Mouse (Mus musculus) hindbrain, embryonic 12.5 days (tissue): ENCODE results near the gene Ripk3. TPM values are rescaled to one million over a fixed set of nuclear protein-coding genes. Genes with fewer than 3 reads are reported as not detected.
A peak's percentile ranks its signal among the peaks of the same experiment; 100 is the strongest.

Experiments
- ATAC-seq: fragments of 200-750 bp; cut with Nextera tagmentation; 2 replicates; pipeline ENCODE4 v1.8.0; 2017; ENCODE audit warnings: moderate TSS enrichment; ENCODE audit not compliant: low FRiP score
- H3K27ac ChIP-seq: fragments of 300-500 bp; sonication (generic); 2 replicates; pipeline ENCODE4 v1.5.1; 2016; ENCODE audit warnings: mild to moderate bottlenecking
- H3K27me3 ChIP-seq: fragments of 300-500 bp; sonication (generic); 2 replicates; pipeline ENCODE4 v1.6.1; 2016; ENCODE audit warnings: mild to moderate bottlenecking
- H3K36me3 ChIP-seq: fragments of 300-500 bp; sonication (generic); 2 replicates; pipeline ENCODE4 v1.6.1; 2016; ENCODE audit warnings: mild to moderate bottlenecking
- H3K4me1 ChIP-seq: fragments of 300-500 bp; sonication (generic); 2 replicates; pipeline ENCODE4 v1.6.1; 2016
- H3K4me2 ChIP-seq: fragments of 300-500 bp; sonication (generic); replicated peaks from 2 replicates; pipeline ENCODE4 v1.6.1; 2016; ENCODE audit warnings: mild to moderate bottlenecking
- H3K4me3 ChIP-seq: fragments of 300-500 bp; sonication (generic); 2 replicates; pipeline ENCODE4 v1.5.1; 2016; ENCODE audit warnings: mild to moderate bottlenecking
- H3K9ac ChIP-seq: fragments of 300-500 bp; sonication (generic); 2 replicates; pipeline ENCODE4 v1.6.1; 2016; ENCODE audit warnings: mild to moderate bottlenecking, moderate library complexity
- H3K9me3 ChIP-seq: fragments of 300-500 bp; sonication (generic); replicated peaks from 2 replicates; pipeline ENCODE4 v1.6.1; 2016; ENCODE audit warnings: mild to moderate bottlenecking
- WGBS: fragments of 180-500 bp; shearing (Covaris S2); methylation state at CpG from one replicate; pipeline ENCODE4 v1.1.7; 2016; 5-methylcytosine and 5-hydroxymethylcytosine counted together
- polyA plus RNA-seq: library from polyadenylated mRNA; unstranded; fragments of >200 nt; fragmentation: Nextera tagmentation; extraction: Ambion mirVana; gene quantifications from 2 replicates; pipeline ENCODE4 v1.2.1, GENCODE M21; 2016

The Ripk3 gene
- polyA plus RNA-seq, 1 experiment from 2014 or later: 10.8 TPM

GRCm38 (mm10) chr14:55824481-55825215 lies 36.0 kb upstream of the Ripk3 start:
- no peaks in the 10 kb centered on the region for H3K36me3 ChIP-seq
- peak overlapping the region; percentile 91 for H3K4me2 ChIP-seq
- H3K4me1 ChIP-seq: peaks cover 50% of the 10 kb centered on the region
- peak; percentile 15; the same call in 1 of the 2 replicates for ATAC-seq
- H3K27ac ChIP-seq: peak overlapping the region; percentile 92
- no peaks in the 10 kb centered on the region for H3K9me3 ChIP-seq
- H3K27me3 ChIP-seq: peaks cover 18% of the 10 kb centered on the region
- peak overlapping the region; percentile 62 for H3K4me3 ChIP-seq
- H3K9ac ChIP-seq: peak overlapping the region; percentile 76
- WGBS: 1% methylated on average over 30 of the region's 32 CpGs

GRCm38 (mm10) chr14:55824001-55824480 lies 35.4 kb upstream of the Ripk3 start:
- Histone ChIP-seq H3K4me2 (peak overlapping the region; percentile 91), H3K27me3 (peaks cover 18% of the 10 kb centered on the region), H3K36me3 (no peaks in the 10 kb centered on the region), H3K4me1 (peaks cover 45% of the 10 kb centered on the region), H3K9ac (peak overlapping the region; percentile 77), H3K9me3 (no peaks in the 10 kb centered on the region), H3K4me3 (peak overlapping the region; percentile 62), H3K27ac (peak overlapping the region; percentile 92)
- peak; percentile 32; the same call in 1 of the 2 replicates for ATAC-seq
- WGBS: under 1% methylated on average over 10 of the region's 10 CpGs

GRCm38 (mm10) chr14:55822991-55823762 lies 34.5 kb upstream of the Ripk3 start, which contains the start of gene Nfatc4:
Gene Nfatc4 (plus strand): TSS chr14:55823144.
- Histone ChIP-seq H3K4me3 (peak within 1 kb of the TSS; percentile 62), H3K27ac (peak within 1 kb of the TSS; percentile 92), H3K9ac (peak within 1 kb of the TSS; percentile 77), H3K9me3 (no peaks in the 10 kb centered on the region), H3K4me2 (peak within 1 kb of the TSS; percentile 91), H3K4me1 (peaks cover 39% of the 10 kb centered on the region), H3K36me3 (no peaks in the 10 kb centered on the region), H3K27me3 (peaks cover 18% of the 10 kb centered on the region)
- 0% methylated on average over 32 of the region's 46 CpGs for WGBS
- ATAC-seq: peak; percentile 84

- ATAC-seq: 0 out of 2 replicates have a peak, but pooled peaks have one; percentile 7
- peak overlapping the region; percentile 92 for H3K27ac ChIP-seq
- peak overlapping the region; percentile 77; the same call in 1 of the 2 replicates for H3K9ac ChIP-seq
- H3K4me1 ChIP-seq: peaks cover 39% of the 10 kb centered on the region
- peaks cover 18% of the 10 kb centered on the region for H3K27me3 ChIP-seq
- H3K36me3 ChIP-seq: no peaks in the 10 kb centered on the region
- H3K9me3 ChIP-seq: no peaks in the 10 kb centered on the region
- H3K4me3 ChIP-seq: peak overlapping the region; percentile 62
- H3K4me2 ChIP-seq: peak overlapping the region; percentile 91
- 5% methylated on average over 13 of the region's 13 CpGs for WGBS
These were observed 33.8 kb upstream of the Ripk3 start for GRCm38 (mm10) chr14:55822435-55822990.

GRCm38 (mm10) chr14:55820576-55820975 lies 31.9 kb upstream of the Ripk3 start:
- no peak for ATAC-seq
- Histone ChIP-seq H3K9ac (no peak overlapping the region), H3K36me3 (no peaks in the 10 kb centered on the region), H3K4me3 (no peak overlapping the region), H3K4me1 (peaks cover 26% of the 10 kb centered on the region), H3K27ac (no peak overlapping the region), H3K9me3 (no peaks in the 10 kb centered on the region), H3K27me3 (peaks cover 6% of the 10 kb centered on the region; the same call in 1 of the 2 replicates), H3K4me2 (no peak overlapping the region)
- 91% methylated on average over 9 of the region's 9 CpGs for WGBS

- Histone ChIP-seq H3K27ac (no peak overlapping the region), H3K27me3 (peaks cover 2% of the 10 kb centered on the region; the same call in 1 of the 2 replicates), H3K4me3 (no peak overlapping the region), H3K36me3 (no peaks in the 10 kb centered on the region), H3K4me1 (peaks cover 22% of the 10 kb centered on the region), H3K4me2 (no peak overlapping the region), H3K9me3 (no peaks in the 10 kb centered on the region), H3K9ac (no peak overlapping the region)
- WGBS: 82% methylated on average over 7 of the region's 7 CpGs
- ATAC-seq: no peak
These were observed 31.3 kb upstream of the Ripk3 start for GRCm38 (mm10) chr14:55819845-55820405.

GRCm38 (mm10) chr14:55815310-55815751 lies 26.7 kb upstream of the Ripk3 start:
- Histone ChIP-seq H3K9me3 (no peaks in the 10 kb centered on the region), H3K9ac (peak overlapping the region; percentile 53), H3K36me3 (no peaks in the 10 kb centered on the region), H3K4me1 (peaks cover 4% of the 10 kb centered on the region; the same call in 1 of the 2 replicates), H3K27ac (no peak overlapping the region), H3K4me2 (peak overlapping the region; percentile 68), H3K4me3 (peak overlapping the region; percentile 45), H3K27me3 (no peaks in the 10 kb centered on the region)
- ATAC-seq: peak; percentile 63
- WGBS: 27% methylated on average over 17 of the region's 17 CpGs

- H3K27ac ChIP-seq: no peak overlapping the region
These were observed 26.2 kb upstream of the Ripk3 start for GRCm38 (mm10) chr14:55814885-55815284.

GRCm38 (mm10) chr14:55795380-55796163 lies 6.9 kb upstream of the Ripk3 start:
- 87% methylated on average over 15 of the region's 15 CpGs for WGBS
- Histone ChIP-seq H3K27ac (no peak overlapping the region), H3K4me2 (no peak overlapping the region), H3K9me3 (no peaks in the 10 kb centered on the region), H3K4me1 (no peaks in the 10 kb centered on the region), H3K4me3 (no peak overlapping the region), H3K36me3 (no peaks in the 10 kb centered on the region), H3K27me3 (no peaks in the 10 kb centered on the region; the same call in 1 of the 2 replicates), H3K9ac (no peak overlapping the region)
- ATAC-seq: no peak

More at GRCm38 (mm10) chr14:55814885-55815284, 26.2 kb upstream of the Ripk3 start:
- Histone ChIP-seq H3K36me3 (no peaks in the 10 kb centered on the region), H3K4me2 (peak overlapping the region; percentile 68), H3K4me3 (peak overlapping the region; percentile 45), H3K4me1 (peaks cover 4% of the 10 kb centered on the region; the same call in 1 of the 2 replicates), H3K9ac (peak overlapping the region; percentile 53), H3K9me3 (no peaks in the 10 kb centered on the region), H3K27me3 (no peaks in the 10 kb centered on the region)
- 20% methylated on average over 16 of the region's 16 CpGs for WGBS
- peak; percentile 81 for ATAC-seq

GRCm38 (mm10) chr14:55793946-55794345 lies 5.3 kb upstream of the Ripk3 start:
- Histone ChIP-seq H3K36me3 (no peaks in the 10 kb centered on the region), H3K27ac (no peak overlapping the region), H3K9me3 (no peaks in the 10 kb centered on the region), H3K4me2 (no peak overlapping the region), H3K27me3 (peaks cover 14% of the 10 kb centered on the region), H3K4me1 (no peaks in the 10 kb centered on the region), H3K4me3 (no peak overlapping the region), H3K9ac (no peak overlapping the region)
- WGBS: 71% methylated on average over 2 of the region's 2 CpGs
- no peak for ATAC-seq

GRCm38 (mm10) chr14:55793461-55793860 lies 4.8 kb upstream of the Ripk3 start:
- no peaks in the 10 kb centered on the region for H3K36me3 ChIP-seq
- H3K4me1 ChIP-seq: peaks cover under 1% of the 10 kb centered on the region
- 83% methylated on average over 2 of the region's 2 CpGs for WGBS
- H3K27me3 ChIP-seq: peaks cover 19% of the 10 kb centered on the region
- no peak overlapping the region for H3K9ac ChIP-seq
- H3K27ac ChIP-seq: no peak overlapping the region
- no peaks in the 10 kb centered on the region for H3K9me3 ChIP-seq
- no peak for ATAC-seq
- no peak overlapping the region for H3K4me3 ChIP-seq
- no peak overlapping the region for H3K4me2 ChIP-seq
